Mouse (Mus musculus) T-helper 17 cell (primary cell): ENCODE data around the gene 6430571L13Rik.

Experiments
- in situ Hi-C, 2 experiments: fragments of 300-600 bp; cut with MboI, MseI; formaldehyde crosslinking; loops; 1 replicate in 1 of 2; 2 replicates in 1 of 2; pipeline ENCODE4 v1.15.1; 2025; ENCODE audit warnings: high pct_unique_total_duplicates in 2 of 2

6430571L13Rik gene

GRCm38 (mm10) chr9:107370106-107370463 is 29.7 kb downstream of the 6430571L13Rik start:
- in situ Hi-C loops = no loop called here

- in situ Hi-C loops = no loop called here
Measured at GRCm38 (mm10) chr9:107372441-107372840, 32.0 kb downstream of the 6430571L13Rik start.

- in situ Hi-C loops = no loop called here
Measured at GRCm38 (mm10) chr9:107374623-107375022, 34.2 kb downstream of the 6430571L13Rik start.

GRCm38 (mm10) chr9:107375451-107375850 is 35.0 kb downstream of the 6430571L13Rik start:
- in situ Hi-C loops = no loop called here

- in situ Hi-C loops = no loop called here
Measured at GRCm38 (mm10) chr9:107377961-107378512, 37.6 kb downstream of the 6430571L13Rik start.

DNA sequence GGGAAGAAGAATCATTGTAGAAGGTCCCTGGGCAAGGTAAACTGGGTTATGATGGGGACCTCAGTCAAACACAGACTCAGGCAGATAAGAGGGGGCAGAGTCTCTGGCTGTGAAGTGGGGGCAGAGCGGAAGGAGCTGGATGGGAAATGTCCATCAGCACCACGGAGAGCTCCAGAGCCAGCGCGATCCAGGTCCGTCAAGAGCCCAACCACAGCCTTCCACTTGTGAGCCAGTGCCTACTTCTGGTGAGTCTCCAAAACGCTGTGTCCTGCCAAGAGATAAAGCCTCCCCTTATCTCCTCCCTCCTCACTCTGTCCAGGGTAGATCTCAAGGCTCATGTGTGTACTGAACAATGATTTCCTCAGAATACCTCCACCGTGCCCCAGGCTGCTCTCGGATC is 41.3 kb downstream of the 6430571L13Rik start:
- in situ Hi-C loops = no loop called here

DNA sequence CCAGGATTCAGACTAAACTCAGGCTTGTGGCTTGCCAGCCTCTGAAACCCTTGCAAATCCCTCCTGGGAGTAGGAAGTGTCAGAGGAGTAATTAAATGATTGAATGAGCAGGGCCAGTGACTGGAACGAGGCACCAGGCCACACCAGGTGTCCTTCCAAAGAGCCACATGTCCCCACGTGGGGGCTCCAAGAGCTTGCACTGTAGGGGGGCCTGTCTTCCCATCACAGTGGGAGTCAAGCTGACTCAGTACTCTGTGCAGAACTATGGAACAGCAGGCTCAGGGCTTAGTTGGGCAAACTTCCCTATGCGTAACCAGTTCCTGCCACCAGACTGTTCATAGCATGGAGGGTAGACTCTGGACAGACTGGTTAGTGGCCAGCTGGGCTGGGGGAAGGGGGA is 44.0 kb downstream of the 6430571L13Rik start:
- in situ Hi-C loops = no loop called here

DNA sequence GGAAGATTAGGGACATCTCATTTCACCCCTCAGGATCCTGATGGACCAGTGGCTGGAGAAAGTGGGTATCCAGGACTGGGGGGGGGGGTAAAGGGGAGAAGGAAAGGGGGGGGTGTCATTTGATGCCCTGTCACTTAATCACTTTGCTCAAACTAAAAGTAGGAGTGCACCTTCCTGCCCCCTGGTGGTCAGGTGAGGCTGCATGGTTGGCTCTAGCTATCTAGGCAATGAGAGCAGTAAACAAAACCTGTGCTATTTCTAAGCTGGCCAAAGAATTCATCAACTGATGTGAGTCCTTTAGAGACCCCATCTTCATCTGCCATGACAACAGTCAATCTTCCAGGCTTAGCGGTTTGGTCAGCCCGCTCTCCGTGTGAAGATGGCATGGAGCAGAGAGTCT is 46.3 kb downstream of the 6430571L13Rik start:
- in situ Hi-C loops = no loop called here

DNA sequence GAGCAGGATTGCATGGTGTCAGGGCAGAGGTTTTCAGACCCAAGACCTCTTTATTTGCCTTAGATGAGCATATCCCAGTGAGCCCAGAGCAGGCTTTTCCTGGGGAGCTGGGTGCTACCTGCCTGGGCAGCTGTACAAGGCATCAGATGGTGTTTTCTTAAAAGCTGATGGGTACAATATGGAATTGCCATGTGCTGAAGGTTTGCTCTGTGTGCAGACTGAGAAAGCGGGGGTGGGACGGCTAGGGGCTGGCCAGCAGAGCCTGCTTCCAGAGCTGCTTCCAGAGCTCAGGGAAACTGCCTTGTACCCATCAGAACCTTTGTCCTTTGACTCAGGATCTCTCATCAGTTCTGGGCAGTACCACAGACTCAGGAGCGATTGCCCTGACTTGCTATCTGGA is 47.3 kb downstream of the 6430571L13Rik start:
- in situ Hi-C loops = no loop called here

GRCm38 (mm10) chr9:107388263-107388662 is 47.9 kb downstream of the 6430571L13Rik start:
- in situ Hi-C loops = no loop called here

DNA sequence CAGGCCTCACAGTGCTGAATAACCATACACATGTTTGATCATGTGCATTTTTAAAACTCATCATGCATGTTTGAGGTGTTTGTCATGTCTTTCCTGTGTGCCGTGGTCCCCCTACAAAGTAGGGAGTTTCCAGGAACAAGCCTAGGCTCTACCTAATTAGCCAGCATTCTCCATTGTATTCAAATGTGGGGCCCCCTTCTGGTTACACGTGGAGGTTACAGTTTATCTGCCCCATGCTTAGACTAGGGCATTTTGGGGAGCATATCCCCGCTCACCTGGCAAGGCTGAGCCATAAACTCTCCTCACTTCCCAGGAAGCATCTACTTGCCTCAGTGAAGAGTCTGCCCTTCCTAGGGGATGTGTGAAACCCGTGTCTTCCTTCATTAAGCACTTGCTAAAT is 56.0 kb downstream of the 6430571L13Rik start:
- in situ Hi-C loops = no loop called here

- in situ Hi-C loops = no loop called here
Measured at GRCm38 (mm10) chr9:107398968-107399367, 58.6 kb downstream of the 6430571L13Rik start.

DNA sequence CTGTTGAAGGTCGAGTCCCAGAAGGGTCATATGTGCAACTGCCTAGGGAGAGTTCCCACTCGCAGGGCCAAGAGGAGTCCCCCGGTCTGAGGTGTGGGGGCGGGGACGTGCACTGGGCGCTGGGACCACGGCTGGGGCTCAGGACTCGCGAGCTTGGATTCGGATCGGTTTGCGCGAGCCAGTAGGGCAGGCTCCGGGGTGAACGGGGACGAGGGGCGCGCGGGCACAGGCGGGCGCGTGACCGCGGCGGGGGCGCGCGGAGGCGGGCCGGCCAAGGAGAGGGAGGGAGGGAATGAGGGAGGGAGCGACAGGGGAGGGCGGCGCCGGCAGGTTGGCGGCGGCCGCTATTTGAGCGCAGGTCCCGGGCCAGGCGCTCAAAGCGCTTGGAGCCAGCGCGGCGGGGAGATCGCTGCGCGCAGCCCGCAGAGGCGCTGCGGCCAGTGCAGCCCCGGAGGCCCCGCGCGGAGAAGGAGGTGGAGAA is 59.1 kb downstream of the 6430571L13Rik start, which contains the start of gene Cacna2d2:
Gene Cacna2d2, plus strand, starts transcription at position 122 of the 481 bp plus-strand sequence.
- in situ Hi-C loops = no loop called here

GRCm38 (mm10) chr9:107400060-107400511 is 59.7 kb downstream of the 6430571L13Rik start:
- in situ Hi-C loops = no loop called here

DNA sequence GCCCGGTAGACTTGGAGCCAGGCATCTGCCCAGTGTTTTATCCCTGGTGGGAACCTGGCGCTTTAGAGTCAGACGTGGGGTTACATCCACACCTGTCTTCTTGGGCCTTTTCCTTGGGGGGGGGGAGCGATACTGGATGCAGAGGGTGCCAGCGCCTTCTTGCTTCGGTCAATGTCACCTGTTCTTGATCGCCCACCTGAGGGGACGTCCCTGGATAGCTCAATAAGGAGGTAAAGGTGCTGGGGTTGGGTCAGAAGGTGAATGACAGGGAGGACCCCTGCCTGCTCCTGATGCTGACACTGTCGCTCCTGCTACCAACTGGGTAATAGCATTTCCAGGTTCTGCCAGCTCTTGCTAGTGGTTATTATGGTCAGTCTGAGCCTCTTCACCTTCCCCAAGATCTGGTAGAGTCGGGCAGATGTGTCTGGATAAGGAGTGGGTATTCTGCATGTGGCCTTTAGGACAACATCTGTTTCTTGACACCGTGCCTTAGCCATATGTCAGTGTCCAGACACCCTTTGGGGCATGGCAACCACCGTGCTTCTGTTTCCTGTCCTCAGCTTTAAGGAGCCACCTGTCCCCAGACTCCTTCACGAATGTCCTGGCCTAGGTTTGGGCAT is 60.4 kb downstream of the 6430571L13Rik start:
- in situ Hi-C loops = no loop called here
